Mouse (Mus musculus) lung, embryonic 15.5 days (tissue): ENCODE data around the gene Spryd4. TPM values are rescaled to one million over a fixed set of nuclear protein-coding genes. Genes with fewer than 3 reads are reported as not detected.
A peak's percentile ranks its signal among the peaks of the same experiment; 100 is the strongest.
"Not testable (repeated sequence)": the region's sequence is repeated elsewhere in the genome, so short reads cannot be mapped to it uniquely, and the experiment has no call there.

Experiments used
- ATAC-seq: fragments of 200-750 bp; cut with Nextera tagmentation; 2 replicates; pipeline ENCODE4 v1.8.0; 2017; ENCODE audit warnings: moderate number of reproducible peaks, borderline replicate concordance; ENCODE audit not compliant: low FRiP score, low TSS enrichment; ENCODE audit errors: extremely low read depth
- H3K27ac ChIP-seq: fragments of 300-500 bp; sonication (generic); 2 replicates; pipeline ENCODE4 v1.5.1; 2015; ENCODE audit warnings: moderate library complexity, mild to moderate bottlenecking, inconsistent platforms
- H3K27me3 ChIP-seq: fragments of 300-500 bp; sonication (generic); 2 replicates; pipeline ENCODE4 v1.6.1; 2015; ENCODE audit warnings: inconsistent platforms
- H3K36me3 ChIP-seq: fragments of 300-500 bp; sonication (generic); 2 replicates; pipeline ENCODE4 v1.6.1; 2015; ENCODE audit warnings: inconsistent platforms
- H3K4me1 ChIP-seq: fragments of 300-500 bp; sonication (generic); 2 replicates; pipeline ENCODE4 v1.6.1; 2015; ENCODE audit warnings: inconsistent platforms
- H3K4me2 ChIP-seq: fragments of 300-500 bp; sonication (generic); 2 replicates; pipeline ENCODE4 v1.6.1; 2015; ENCODE audit warnings: inconsistent platforms, mild to moderate bottlenecking, moderate library complexity
- H3K4me3 ChIP-seq: fragments of 300-500 bp; sonication (generic); 2 replicates; pipeline ENCODE4 v1.5.1; 2015; ENCODE audit warnings: mild to moderate bottlenecking, inconsistent platforms
- H3K9ac ChIP-seq: fragments of 300-500 bp; sonication (generic); 2 replicates; pipeline ENCODE4 v1.6.1; 2015; ENCODE audit warnings: inconsistent platforms
- H3K9me3 ChIP-seq: fragments of 300-500 bp; sonication (generic); 2 replicates; pipeline ENCODE4 v1.6.1; 2016; ENCODE audit warnings: inconsistent platforms
- WGBS: fragments of 180-500 bp; shearing (Covaris S2); methylation state at CpG from one replicate; pipeline ENCODE4 v1.1.7; 2015; 5-methylcytosine and 5-hydroxymethylcytosine counted together
- polyA plus RNA-seq: library from polyadenylated mRNA; unstranded; fragments of >200 nt; fragmentation: Nextera tagmentation; extraction: Ambion mirVana; gene quantifications from 2 replicates; pipeline ENCODE4 v1.2.1, GENCODE M21; 2015

Spryd4 gene
- polyA plus RNA-seq, 1 experiment from 2014 or later = 27.4 TPM

GRCm38 (mm10) chr10:128179989-128180388, 31.6 kb downstream of the Spryd4 start, which contains the start of gene Rbms2:
Rbms2 (minus strand) TSS chr10:128180297.
- 2% methylated on average over 6 of the region's 6 CpGs for WGBS

GRCm38 (mm10) chr10:128177316-128177715, 34.3 kb downstream of the Spryd4 start:
- no peak overlapping the region for H3K4me2 ChIP-seq
- H3K27me3 ChIP-seq = no peaks in the 10 kb centered on the region
- 76% methylated on average over 4 of the region's 4 CpGs for WGBS
- H3K9ac ChIP-seq = no peak overlapping the region
- H3K36me3 ChIP-seq = no peaks in the 10 kb centered on the region
- H3K9me3 ChIP-seq = no peaks in the 10 kb centered on the region
- H3K4me1 ChIP-seq = peaks cover 26% of the 10 kb centered on the region
- no peak overlapping the region for H3K27ac ChIP-seq
- no peak for ATAC-seq
- H3K4me3 ChIP-seq = no peak overlapping the region

More at GRCm38 (mm10) chr10:128179989-128180388, 31.6 kb downstream of the Spryd4 start, which contains the start of gene Rbms2:
- Histone ChIP-seq H3K36me3 (no peaks in the 10 kb centered on the region), H3K27me3 (no peaks in the 10 kb centered on the region), H3K4me1 (peaks cover 13% of the 10 kb centered on the region), H3K9ac (peak within 1 kb of the TSS; percentile 31), H3K9me3 (no peaks in the 10 kb centered on the region), H3K27ac (peak within 1 kb of the TSS; percentile 85), H3K4me3 (peak within 1 kb of the TSS; percentile 35), H3K4me2 (peak within 1 kb of the TSS; percentile 51)
- ATAC-seq = no peak

- WGBS = 1% methylated on average over 17 of the region's 17 CpGs
- Histone ChIP-seq H3K4me3 (peak overlapping the region; percentile 60), H3K4me1 (peaks cover 26% of the 10 kb centered on the region), H3K36me3 (no peaks in the 10 kb centered on the region), H3K4me2 (peak overlapping the region; percentile 66), H3K27ac (peak overlapping the region; percentile 95), H3K9me3 (no peaks in the 10 kb centered on the region), H3K9ac (peak overlapping the region; percentile 62), H3K27me3 (no peaks in the 10 kb centered on the region)
- ATAC-seq = peak; percentile 90
These were observed 35.4 kb downstream of the Spryd4 start for GRCm38 (mm10) chr10:128175996-128176755.

- H3K9ac ChIP-seq = peak overlapping the region; percentile 62
- 11% methylated on average over 3 of the region's 3 CpGs for WGBS
- no peak for ATAC-seq
- peaks cover 24% of the 10 kb centered on the region for H3K4me1 ChIP-seq
- peak overlapping the region; percentile 95 for H3K27ac ChIP-seq
- H3K4me3 ChIP-seq = peak overlapping the region; percentile 60
- H3K9me3 ChIP-seq = no peaks in the 10 kb centered on the region
- no peaks in the 10 kb centered on the region for H3K36me3 ChIP-seq
- no peaks in the 10 kb centered on the region for H3K27me3 ChIP-seq
- H3K4me2 ChIP-seq = peak overlapping the region; percentile 66
These were observed 36.3 kb downstream of the Spryd4 start for GRCm38 (mm10) chr10:128175302-128175701.

GRCm38 (mm10) chr10:128171348-128171747, 40.3 kb downstream of the Spryd4 start:
- H3K4me3 ChIP-seq, H3K9me3 ChIP-seq, ATAC-seq, H3K27ac ChIP-seq, H3K4me2 ChIP-seq, H3K36me3 ChIP-seq, H3K9ac ChIP-seq, H3K27me3 ChIP-seq: not testable (repeated sequence)
- 98% methylated on average over 10 of the region's 10 CpGs for WGBS
- H3K4me1 ChIP-seq = peaks cover 24% of the 10 kb centered on the region

GRCm38 (mm10) chr10:128167091-128167490, 44.5 kb downstream of the Spryd4 start:
- Histone ChIP-seq H3K9ac (no peak overlapping the region), H3K27me3 (no peaks in the 10 kb centered on the region), H3K4me3 (no peak overlapping the region), H3K36me3 (0 out of 2 replicates have a peak, but pooled peaks cover 3% of the 10 kb centered on the region), H3K27ac (no peak overlapping the region), H3K9me3 (no peaks in the 10 kb centered on the region), H3K4me1 (peaks cover 6% of the 10 kb centered on the region), H3K4me2 (no peak overlapping the region)
- no peak for ATAC-seq
- WGBS = 33% methylated on average over 6 of the region's 6 CpGs

- H3K36me3 ChIP-seq, H3K4me1 ChIP-seq, H3K27ac ChIP-seq, H3K4me2 ChIP-seq, ATAC-seq, H3K9me3 ChIP-seq, H3K9ac ChIP-seq, H3K27me3 ChIP-seq, H3K4me3 ChIP-seq: not testable (repeated sequence)
- WGBS = 72% methylated on average over 3 of the region's 3 CpGs
These were observed 45.9 kb downstream of the Spryd4 start for GRCm38 (mm10) chr10:128165726-128166125.

Other genes starting within 250 kb of the Spryd4 start
- not detected in 2 replicates for gene Hsd17b6, start 204.2 kb downstream of the Spryd4 start, polyA plus RNA-seq
- 90.2 and 93.0 TPM in 2 replicates for gene Prim1, start 196.6 kb downstream of the Spryd4 start, polyA plus RNA-seq
- gene Naca, start 176.2 kb downstream of the Spryd4 start, polyA plus RNA-seq = 728 and 741 TPM in 2 replicates
- gene Ptges3, start 152.9 kb downstream of the Spryd4 start, polyA plus RNA-seq = 550 and 564 TPM in 2 replicates
- gene Atp5b, start 128.5 kb downstream of the Spryd4 start, polyA plus RNA-seq = 2,263 and 2,267 TPM in 2 replicates
- gene Baz2a, start 120.2 kb downstream of the Spryd4 start, polyA plus RNA-seq = 10.6 and 11.0 TPM in 2 replicates
- 32.2 and 34.9 TPM in 2 replicates for gene Rbms2, start 31.5 kb downstream of the Spryd4 start, polyA plus RNA-seq
- gene Gls2, start 17.4 kb downstream of the Spryd4 start, polyA plus RNA-seq = 2.1 and 2.2 TPM in 2 replicates
- gene Mip, start 14.0 kb upstream of the Spryd4 start, polyA plus RNA-seq = not detected in 2 replicates
- gene Timeless, start 20.3 kb upstream of the Spryd4 start, polyA plus RNA-seq = 61.4 and 63.1 TPM in 2 replicates
- 0.19 and 0.37 TPM in 2 replicates for gene Apon, start 42.3 kb upstream of the Spryd4 start, polyA plus RNA-seq
- 0.15 and 0.67 TPM in 2 replicates for gene Apof, start 56.9 kb upstream of the Spryd4 start, polyA plus RNA-seq
- 10.5 and 14.0 TPM in 2 replicates for gene Stat2, start 58.8 kb upstream of the Spryd4 start, polyA plus RNA-seq
- 0.15 and 0.17 TPM in 2 replicates for gene Il23a, start 86.9 kb upstream of the Spryd4 start, polyA plus RNA-seq
- 34.1 and 34.5 TPM in 2 replicates for gene Pan2, start 91.5 kb upstream of the Spryd4 start, polyA plus RNA-seq
- gene Cnpy2, start 110.7 kb upstream of the Spryd4 start, polyA plus RNA-seq = 329 and 346 TPM in 2 replicates
- 183 and 185 TPM in 2 replicates for gene Cs, start 125.9 kb upstream of the Spryd4 start, polyA plus RNA-seq
- 12.5 and 12.6 TPM in 2 replicates for gene Coq10a, start 157.2 kb upstream of the Spryd4 start, polyA plus RNA-seq
- 13.0 and 14.9 TPM in 2 replicates for gene Ankrd52, start 165.3 kb upstream of the Spryd4 start, polyA plus RNA-seq
- gene Slc39a5, start 189.4 kb upstream of the Spryd4 start, polyA plus RNA-seq = 0.31 and 0.99 TPM in 2 replicates
- gene Nabp2, start 199.7 kb upstream of the Spryd4 start, polyA plus RNA-seq = 72.1 and 75.7 TPM in 2 replicates
- gene Rnf41, start 199.8 kb upstream of the Spryd4 start, polyA plus RNA-seq = 39.8 and 42.1 TPM in 2 replicates
- 70.2 and 74.7 TPM in 2 replicates for gene Smarcc2, start 247.4 kb upstream of the Spryd4 start, polyA plus RNA-seq